Mouse (Mus musculus): ENCODE data around the gene Pik3cd.

The Pik3cd gene

DNA sequence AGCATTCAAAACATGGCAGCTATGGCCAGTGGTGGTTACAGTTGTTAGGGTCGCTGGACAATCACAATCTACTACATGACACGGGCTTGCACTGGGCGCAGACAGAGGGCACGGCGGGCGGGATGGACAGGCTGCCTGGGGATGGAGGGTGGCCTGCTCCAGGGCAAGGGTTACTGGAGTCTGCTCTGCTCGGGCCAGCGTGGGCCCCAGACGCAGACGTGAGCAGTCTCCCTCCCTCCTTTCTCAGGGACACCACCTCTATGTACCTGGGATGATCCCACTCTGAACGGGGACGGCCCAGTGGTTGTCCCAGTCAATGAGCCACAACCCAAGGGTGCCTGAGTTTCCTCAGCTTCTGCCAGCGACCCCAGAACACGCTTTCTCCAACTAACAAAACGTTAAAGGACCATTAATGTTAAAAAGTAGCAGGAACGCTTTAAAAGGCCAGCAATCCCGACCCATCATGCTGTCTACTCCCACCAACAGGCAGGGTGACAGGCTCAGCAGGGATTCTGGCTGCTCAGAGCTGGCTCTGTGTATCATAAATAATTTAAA is 22.6 kb upstream of the Pik3cd start:
- DNase-seq (ENCODE audit: low spot score in 2 of 2), result no peak

DNA sequence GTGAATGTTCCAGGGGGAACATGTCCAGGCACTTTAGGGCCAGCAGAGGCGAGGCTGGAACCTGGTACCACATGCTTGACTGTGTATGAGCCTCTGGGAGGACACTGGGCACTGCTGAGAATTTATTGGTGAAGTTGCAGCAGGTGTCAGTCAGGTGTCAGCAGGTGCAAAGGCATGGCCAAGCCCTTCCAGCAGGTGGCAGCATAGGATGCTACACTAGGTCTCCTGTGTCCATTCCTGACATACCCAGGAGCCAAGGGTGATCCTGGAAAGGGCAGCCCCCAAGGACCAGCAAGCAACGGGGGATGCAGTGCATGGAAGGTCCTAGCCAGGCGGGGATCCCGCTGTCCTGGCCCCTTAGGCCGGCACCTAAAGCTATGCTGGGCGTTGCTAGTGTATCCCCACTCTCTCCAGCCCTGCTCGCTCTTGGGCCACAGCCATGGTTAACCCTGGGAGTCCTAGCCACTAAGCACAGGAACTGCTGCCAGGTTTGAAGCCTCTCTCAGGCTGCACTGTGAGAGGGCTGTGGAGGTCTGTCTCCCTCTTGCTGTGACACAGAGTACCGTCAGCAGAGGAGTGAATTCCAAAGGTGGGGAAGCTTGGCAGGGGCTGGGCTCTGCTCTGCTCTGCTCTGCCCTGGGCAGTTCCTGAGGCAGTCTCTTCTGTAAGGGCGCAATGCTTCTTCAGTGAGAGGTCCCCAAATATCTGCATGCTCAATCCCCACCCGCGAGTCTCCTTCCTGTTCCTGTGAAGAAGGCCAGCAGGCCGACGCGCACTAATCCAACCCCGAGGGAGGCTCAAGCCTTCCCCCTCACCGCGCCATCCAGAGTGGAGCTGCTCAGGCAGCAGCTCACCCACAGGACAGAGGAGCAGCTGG is 21.7 kb upstream of the Pik3cd start:
- peak in 1 of 2 experiments; percentile 55 for DNase-seq (ENCODE audit: low spot score in 2 of 2)

DNA sequence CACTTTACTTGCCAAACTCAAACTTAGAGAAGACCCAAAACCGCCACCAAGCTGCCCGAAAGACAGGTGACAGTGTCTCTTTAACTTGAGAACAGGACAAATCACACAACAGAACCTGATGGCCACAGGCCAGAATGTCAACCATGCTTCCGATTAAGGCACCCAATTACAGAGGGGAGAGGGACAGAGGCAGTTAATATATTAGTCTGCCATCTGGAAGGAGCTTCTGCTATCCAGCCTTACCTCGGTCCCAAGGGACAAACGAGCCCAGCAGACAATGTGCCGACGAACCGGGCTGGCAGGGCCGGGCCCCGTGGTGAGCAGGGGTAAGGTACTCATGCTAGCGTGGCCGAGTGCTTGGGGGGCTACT is 20.6 kb upstream of the Pik3cd start:
- DNase-seq (ENCODE audit: low spot score in 2 of 2), result no peak

DNA sequence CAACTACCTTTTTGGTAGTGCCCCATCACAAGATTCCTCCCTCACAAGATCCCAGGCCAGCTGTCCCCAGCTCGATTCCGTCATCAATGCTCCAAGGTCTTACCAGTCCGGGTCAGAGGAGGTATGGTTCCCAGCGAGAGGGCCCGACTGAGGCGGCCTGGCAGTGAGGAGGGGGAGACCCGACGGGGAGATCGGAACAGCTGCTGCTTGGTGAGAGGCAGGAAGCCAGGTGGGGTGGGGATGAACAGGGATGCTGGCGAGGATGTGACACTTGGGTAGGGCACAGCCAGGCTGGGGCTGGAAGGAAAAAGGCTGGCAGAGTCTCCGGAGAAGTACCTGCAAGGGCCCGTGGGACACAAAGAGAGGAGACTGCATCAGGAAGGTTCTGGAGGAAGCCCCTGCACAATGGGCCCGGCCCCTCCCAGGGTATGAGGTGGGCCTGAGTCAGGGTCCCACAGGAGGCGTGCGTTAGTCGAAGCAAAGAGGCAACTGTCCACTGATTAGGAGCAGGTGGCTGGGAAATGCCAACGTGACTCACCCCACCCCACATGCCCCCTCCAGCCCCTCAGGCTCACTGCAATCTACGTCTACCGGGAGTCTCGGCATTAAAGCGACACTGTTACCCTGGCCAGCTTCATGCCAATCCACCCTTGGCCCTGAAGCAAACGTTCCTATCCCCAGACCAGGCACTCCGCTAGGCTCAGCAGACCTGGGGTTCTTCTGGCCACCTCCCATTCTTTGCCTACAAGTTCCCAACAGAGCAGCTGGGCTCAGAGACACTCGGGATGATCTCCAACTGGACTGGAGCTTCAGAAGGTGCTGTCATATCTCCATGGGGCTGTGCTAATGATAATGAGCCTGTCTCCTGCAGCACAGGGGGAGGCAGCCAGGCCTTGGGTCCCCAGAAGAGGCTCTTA is 20.0 kb upstream of the Pik3cd start:
- DNase-seq (ENCODE audit: low spot score in 2 of 2), result no peak

DNA sequence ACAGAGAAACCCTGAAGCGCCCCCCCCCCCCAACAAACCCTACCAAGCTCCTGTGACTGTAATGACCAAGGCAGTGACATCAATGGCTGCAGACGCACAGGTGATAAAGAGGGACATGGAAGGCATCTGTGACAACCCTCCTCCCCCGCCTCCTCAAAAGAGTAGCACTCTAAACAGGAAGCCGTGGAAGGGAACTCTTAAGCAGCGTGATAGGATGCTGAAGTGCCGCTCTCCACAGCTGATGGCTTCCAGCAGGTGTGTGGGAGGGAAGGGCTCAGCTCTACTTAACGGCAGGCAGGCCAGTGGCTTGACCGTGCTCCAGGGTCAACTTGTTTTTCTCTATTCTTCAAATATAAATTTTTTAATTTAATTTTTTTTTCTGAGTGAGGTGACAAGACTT is 18.8 kb upstream of the Pik3cd start:
- DNase-seq (ENCODE audit: low spot score in 2 of 2), result no peak

DNA sequence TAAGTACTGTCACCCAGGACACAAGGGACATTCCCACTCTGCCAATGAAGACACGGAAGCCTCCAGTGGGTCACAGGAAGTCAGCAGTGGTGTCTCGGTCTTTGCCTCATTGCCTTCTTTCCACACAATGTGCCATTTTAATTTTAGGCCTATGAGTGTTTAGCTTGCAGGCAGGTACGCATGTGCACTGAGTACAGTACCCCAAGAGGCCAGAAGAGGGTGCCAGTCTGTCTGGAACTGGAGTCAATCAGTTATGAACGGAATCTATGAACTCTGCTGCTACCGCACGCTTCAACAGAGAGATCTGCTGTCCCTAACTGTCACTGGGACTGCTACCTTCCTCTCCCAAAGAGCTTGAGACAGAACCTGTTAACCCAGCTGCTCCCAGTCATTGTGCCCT is 17.3 kb upstream of the Pik3cd start:
- peak; percentile 53 to 69 for DNase-seq (ENCODE audit: low spot score in 2 of 2)

DNA sequence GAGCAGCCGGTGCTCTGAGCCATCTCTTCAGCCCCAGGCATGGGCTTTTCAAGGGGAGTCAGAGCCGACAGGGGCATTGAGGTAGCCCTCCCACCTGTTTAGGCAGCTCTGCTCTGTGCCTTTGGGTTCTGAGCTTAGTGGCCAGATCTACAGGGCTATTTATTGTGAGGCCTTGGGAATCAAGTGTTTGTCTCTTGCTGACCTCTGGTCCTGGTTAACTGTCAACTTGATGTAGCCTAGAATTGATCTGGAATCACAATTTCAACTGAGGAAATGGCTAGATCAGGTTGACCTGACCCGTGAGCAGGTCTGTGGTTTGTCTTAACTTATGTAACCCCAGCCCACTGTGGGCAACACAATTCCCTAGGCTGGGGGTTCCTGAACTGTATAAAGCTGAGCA is 12.2 kb upstream of the Pik3cd start:
- no peak for DNase-seq (ENCODE audit: low spot score in 2 of 2)

DNA sequence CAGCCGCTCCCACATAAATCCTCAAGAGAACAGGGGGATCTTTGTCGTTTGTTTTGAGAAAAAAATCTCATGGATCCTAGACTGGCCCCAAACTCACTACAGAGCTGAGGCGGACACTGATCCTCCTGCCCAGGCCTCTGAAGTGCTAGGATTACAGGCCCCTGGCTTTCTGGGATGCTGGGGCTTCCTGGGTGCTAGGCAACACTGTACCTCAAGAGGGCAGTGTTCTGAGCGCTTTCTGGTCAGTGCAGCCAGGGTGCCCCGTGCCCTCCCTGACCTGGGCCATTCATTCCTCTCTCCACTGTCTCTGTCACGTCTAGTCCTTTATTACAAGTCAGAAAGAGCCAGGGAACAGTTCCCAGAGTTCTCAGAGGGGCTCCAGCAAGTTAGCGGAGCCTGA is 9.6 kb upstream of the Pik3cd start:
- DNase-seq (ENCODE audit: low spot score in 2 of 2), result peak in 1 of 2 experiments; percentile 57

DNA sequence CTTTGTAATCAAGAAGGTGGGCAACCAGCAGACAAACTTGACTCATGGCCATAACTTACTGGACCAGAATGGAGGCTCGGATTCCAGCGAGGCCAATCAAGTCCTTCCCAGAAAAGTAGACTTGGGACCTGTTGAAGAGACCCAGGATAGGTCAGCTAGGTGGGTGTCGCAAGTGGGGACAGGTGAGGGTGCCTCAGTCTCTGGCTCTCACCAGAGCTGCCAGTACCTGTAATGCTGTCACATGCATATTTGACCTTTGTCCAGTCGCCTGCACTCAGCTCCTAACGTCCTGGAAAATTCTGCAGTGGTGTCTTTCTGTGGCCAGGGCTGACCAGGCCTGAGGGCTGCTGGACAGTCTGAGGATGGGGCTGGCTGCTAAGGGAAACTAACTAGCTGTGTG is 9.1 kb upstream of the Pik3cd start:
- no peak for DNase-seq (ENCODE audit: low spot score in 2 of 2)

DNA sequence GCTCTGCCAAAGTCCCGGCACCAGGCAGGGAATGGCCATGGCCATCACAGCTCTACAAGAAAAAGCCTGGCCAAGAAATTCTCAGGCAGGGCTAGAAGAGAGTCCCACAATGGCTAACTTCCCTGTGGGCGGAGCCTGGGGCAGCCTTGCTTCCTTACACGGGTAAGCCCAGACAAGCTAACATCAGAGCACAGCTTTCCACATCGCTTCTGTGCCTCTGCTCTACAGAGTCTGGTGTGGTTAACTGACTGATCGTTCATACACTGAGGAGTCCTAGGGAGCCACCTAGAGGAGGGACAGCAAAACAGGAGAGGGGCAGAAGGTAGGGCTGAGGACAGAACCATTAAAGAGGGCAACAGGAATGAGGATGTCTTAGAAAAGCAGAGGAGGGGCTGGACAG is 8.1 kb upstream of the Pik3cd start:
- no peak for DNase-seq (ENCODE audit: low spot score in 2 of 2)

DNA sequence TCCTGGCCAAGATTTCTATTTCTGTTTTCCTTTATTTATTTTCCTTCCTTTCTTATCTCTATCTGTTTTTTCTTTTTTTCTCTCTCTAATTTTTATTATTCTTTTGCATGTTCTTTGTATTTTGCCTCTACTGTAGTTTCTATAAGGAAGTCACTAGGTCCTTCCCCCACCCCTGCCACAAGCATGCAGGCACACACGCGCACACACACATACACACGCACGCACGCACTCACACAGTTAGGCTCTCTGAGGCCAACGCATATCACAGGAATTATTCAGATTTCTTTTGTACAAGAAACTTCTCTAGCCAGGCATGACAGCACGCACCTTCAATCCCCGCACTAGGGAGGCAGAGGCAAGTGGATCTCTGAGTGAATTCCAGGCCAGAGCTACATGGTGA is 3.6 kb upstream of the Pik3cd start:
- DNase-seq (ENCODE audit: low spot score in 2 of 2), result no peak

DNA sequence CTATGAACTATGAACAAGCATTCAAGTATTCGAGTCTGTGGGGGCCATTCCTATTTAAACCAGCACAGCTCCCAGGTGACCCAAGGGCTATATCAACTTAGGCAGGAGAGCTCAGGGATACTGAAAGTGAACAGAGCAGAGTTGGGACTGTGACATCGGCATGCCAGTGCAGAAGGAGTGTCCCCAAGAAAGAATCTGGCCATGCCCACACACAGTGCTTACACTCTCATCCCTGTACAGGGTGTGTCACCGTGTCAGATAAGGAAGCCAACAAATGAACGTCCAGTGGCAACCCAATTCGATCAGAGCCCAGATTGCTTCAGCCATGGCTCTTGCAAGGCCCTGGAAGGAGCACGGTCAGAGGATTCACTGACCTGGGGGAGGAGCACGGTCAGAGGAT is 2.9 kb upstream of the Pik3cd start:
- DNase-seq (ENCODE audit: low spot score in 2 of 2), result no peak

DNA sequence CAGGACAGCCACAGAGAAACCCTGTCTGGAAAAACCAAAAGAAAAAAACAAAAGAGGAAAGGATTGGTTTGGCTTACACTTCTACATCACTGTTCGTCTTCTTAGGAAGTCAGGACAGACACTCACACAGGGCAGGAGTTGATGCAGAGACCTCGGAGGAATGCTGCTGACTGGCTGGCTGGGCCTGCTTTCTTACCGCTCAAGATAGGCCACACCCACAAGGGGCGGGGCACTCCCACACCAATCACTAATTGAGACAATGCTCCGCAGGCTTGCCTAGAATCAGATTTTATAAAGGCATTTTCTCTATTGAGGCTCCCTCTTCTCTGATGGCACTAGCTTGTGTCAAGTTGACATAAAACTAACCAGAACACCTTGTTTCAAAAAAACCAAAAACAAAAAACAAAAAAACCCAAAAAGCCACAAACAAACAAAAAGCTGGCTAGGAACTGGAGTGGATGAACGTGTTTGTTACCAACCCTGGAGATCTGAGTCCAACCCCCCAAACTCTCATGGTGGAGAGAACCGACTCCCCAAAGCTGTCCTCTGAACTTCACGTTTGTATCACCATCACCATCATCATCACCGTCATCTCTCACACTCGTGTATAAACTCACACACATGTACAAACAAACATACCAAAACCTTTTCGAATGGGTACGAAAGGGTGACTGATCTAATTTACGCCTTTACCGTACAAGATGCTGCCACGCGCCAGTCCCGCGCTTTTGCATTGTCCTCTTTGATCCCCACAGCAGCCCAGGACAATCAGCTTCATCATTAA is 753 bp downstream of the Pik3cd start:
- no peak for DNase-seq (ENCODE audit: low spot score in 2 of 2)

DNA sequence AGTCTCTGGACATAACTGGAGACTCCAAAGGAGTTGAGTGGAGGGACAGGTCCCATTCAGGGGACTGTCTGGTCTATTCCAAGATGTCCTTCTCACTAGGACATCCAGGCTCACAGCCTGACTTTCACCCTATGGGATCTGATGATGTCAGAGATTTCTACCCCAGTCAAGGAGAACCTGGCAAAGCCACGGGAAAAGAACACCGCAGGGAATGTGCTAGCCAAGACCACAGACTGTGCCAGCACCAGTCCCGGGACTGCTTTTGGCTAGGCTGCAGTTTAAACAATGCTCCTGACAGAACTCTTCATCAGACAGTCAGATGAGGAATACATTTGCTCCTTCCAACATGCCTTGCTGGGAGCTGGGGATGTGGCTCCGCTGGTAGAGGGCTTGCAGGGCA is 2.4 kb downstream of the Pik3cd start:
- no peak for DNase-seq (ENCODE audit: low spot score in 2 of 2)

DNA sequence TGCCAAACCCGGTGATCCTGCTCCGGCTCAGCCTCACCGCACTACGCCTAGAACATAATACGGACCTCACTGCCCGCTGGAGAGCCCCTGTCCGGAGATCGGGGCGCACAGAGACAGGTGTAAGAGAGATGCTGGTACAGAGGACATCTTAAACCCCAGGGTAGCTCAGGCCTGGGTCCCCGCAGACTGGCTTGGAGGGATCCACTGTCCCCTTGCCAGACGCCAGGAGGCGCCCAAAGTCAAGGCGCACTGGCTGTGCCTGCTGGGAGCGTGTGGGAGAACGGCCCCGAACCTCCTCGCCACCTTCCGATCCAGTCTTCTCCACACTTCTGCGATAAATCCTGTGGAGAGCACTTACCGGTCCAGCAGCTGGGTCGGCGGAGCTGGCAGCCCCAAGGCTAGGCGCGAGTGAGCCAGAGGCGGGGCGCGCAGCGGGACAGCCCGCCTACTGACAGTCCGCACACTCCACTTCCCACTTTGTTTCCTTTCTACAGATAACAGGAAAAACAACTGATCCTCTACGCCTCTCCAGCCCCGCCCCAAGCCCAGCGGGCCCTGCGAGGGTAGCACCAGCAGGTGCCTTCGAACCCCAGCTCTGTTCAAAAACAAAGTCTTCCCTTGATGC is 4.1 kb downstream of the Pik3cd start:
- peak in 1 of 2 experiments; percentile 32 for DNase-seq (ENCODE audit: low spot score in 2 of 2)

DNA sequence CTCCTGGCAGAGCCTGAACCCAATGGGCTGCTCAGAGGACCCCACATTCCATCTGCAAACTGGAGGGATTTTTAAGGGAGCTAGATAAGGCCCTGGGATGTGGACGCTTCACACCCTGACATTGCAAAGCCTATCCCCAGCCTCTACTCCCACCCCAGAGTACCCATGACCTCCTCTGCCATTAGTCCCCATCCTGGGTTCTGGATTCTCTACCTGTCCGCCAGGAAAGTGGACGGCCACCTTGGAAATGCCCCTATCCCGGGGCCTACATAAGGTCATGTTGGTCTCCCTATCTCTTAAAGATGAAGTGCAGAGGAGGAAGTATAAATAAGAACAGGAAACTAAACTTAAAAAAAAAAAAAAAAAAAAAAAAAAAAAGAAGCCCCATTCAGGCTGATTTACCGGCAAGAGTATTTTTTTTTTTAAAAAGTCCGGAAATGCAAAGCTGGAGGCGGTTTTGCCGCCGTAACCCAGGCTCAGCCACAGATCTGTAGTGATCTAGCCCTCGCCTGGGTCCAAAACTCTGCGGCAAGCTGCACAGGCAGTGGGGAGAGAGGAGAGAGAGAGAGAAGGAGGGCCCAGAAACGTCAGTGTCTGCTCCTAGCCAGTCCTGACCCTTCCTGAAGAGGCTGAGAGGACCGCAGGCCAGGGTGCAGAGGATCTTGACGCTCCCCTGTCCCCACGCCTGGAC is 4.7 kb downstream of the Pik3cd start:
- DNase-seq (ENCODE audit: low spot score in 2 of 2), result no peak

DNA sequence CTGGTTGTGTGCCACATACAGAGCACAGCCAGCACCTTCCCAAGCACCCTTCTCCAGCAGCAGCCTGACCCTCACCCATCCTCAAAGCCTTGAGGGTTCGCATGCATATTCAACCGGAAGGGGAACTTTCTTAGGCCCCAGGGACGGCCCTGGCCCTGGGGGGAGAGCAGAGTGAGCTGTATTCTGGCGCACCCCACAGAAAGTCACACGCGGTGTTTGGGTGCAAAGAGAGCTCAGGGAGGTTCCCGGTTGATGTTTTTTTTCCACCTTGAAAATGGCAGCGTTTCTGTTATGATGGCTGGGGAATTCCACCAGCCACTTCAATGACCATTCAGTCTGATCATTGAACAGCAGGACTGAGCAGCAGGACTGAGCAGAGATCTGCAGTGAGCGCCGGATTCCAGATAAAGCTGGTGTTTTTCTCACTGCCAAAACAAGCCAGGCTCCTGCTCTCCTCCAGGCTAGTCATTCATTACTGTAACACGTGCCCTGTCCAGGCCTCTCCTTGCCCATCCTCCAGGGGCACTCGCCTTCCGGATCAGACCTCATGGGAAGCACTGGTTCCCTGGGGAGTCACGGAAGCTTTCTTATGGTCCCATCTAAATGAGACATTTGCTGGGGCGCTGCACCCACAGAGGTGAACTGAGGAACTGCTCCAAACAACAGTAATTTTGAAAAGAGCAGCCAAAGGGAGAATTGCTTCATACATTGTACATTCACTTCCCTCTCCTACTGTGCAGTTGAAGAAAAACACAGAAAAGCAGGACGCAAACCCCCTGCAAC is 6.0 kb downstream of the Pik3cd start:
- no peak for DNase-seq (ENCODE audit: low spot score in 2 of 2)

DNA sequence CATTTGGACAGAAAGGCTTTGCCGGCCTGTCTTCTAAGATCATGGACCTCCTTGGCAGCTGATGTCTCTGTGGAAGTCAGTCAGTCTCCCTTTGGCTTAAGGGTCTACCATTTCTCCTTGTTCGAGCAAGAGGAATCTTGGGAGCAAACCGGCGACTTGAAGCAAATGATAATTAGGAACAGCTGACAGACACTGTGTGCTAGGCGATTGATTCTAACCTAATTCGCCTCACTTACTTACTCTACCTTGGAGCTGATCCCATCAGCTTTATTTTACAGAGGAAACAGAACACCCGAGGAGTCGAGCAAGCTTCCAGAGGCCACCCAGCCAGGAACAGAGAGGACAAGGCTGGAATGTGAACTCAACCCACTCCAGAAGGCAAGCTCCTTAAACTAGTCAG is 11.0 kb downstream of the Pik3cd start:
- no peak for DNase-seq (ENCODE audit: low spot score in 2 of 2)

DNA sequence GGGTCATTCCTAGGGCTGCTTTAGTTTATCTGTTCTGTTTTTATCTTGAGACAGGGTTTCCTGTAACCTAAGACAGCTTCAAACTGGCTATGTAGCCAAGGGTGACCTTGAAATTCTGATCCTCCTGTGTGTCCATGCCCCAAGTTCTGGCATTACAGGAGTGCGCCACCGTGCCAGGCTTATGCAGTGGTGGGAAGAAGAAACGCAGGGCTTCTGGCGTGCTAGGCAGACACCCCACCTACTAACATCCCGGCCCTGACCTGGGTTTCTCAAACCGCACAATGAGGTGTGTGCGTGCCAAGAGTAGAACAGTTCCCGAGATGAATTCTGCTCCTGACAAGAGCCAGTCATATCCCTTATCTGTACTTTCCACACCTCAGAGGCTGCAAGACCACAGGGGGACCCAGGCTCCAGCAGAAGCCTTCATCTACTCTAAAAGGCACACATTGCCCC is 11.5 kb downstream of the Pik3cd start:
- DNase-seq (ENCODE audit: low spot score in 2 of 2), result no peak
